Mouse (Mus musculus): ENCODE results near the gene Krtap3-1. TPM values are rescaled to one million over a fixed set of nuclear protein-coding genes. Genes with fewer than 3 reads are reported as not detected.

Gene Krtap3-1
- polyA plus RNA-seq, 1 experiment: not detected

DNA sequence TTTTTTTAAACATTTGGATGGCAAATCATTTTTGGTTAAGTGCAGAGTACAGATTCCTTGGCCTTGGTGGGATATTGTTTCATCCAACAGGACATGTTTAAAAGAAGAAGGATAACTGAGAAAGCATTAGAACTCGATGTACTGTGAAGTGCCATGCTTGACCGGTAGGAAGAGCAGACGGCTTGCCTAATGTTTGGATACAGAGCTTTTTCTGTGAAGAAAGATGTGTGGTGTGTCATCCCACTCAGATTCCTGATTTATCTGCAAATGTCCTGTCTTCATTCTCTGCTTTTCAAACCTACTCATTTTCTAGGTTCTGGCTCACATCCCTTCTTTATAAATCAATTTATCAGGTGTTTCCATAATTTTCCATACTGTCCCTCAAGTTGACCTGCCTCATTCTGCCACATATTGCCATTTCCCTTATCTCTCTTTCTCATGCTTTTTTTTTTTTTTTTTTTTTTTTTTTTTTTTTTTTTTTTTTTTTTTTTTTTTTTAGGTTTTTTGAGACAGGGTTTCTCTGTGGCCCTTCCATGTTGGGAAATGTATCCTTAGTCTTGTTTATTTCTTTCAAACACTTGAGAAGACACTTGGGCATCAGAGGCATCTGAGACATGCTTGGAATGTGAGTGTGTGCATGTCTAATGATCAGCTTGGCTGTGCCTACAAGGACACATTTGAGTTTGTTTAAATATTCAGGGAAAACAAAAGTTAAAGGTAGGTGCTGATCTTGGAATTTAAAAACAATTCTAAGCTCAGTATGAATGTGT, 8.3 kb downstream of the Krtap3-1 start:
- 84% methylated on average over 3 of the region's 3 CpGs for WGBS
- no peak for DNase-seq
- Histone ChIP-seq H3K4me1 (ENCODE audit: control insufficient read depth, insufficient read depth, low read length) (no peaks in the 10 kb centered on the region), H3K27ac (ENCODE audit: insufficient read depth, low read length) (no peak overlapping the region), H3K4me3 (replicated peaks; ENCODE audit: insufficient read depth, low read depth, low read length) (no peak overlapping the region), H3K27me3 (ENCODE audit: control insufficient read depth, insufficient read depth, low read length) (no peaks in the 10 kb centered on the region)
- TF ChIP-seq CTCF (IDR thresholded peaks at IDR 0.05; ENCODE audit: borderline replicate concordance, insufficient read depth, low read depth, low read length): no peak
- no peak for TF ChIP-seq POLR2A (IDR thresholded peaks at IDR 0.05; ENCODE audit: borderline replicate concordance, insufficient read depth, low read length)

- 33% methylated on average over 2 of the region's 2 CpGs for WGBS
- Histone ChIP-seq H3K4me3 (replicated peaks; ENCODE audit: insufficient read depth, low read depth, low read length) (no peak within 1 kb of the TSS), H3K27me3 (ENCODE audit: control insufficient read depth, insufficient read depth, low read length) (no peaks in the 10 kb centered on the region), H3K27ac (ENCODE audit: insufficient read depth, low read length) (no peak within 1 kb of the TSS), H3K4me1 (ENCODE audit: control insufficient read depth, insufficient read depth, low read length) (no peaks in the 10 kb centered on the region)
- no peak for TF ChIP-seq POLR2A (IDR thresholded peaks at IDR 0.05; ENCODE audit: borderline replicate concordance, insufficient read depth, low read length)
- TF ChIP-seq CTCF (IDR thresholded peaks at IDR 0.05; ENCODE audit: borderline replicate concordance, insufficient read depth, low read depth, low read length): no peak
- DNase-seq: no peak
Observed at GRCm38 (mm10) chr11:99556753-99557152, 9.7 kb downstream of the Krtap3-1 start, which contains the start of gene Krtap3-2. Gene Krtap3-2, minus strand, starts transcription at chr11:99556853.

DNA sequence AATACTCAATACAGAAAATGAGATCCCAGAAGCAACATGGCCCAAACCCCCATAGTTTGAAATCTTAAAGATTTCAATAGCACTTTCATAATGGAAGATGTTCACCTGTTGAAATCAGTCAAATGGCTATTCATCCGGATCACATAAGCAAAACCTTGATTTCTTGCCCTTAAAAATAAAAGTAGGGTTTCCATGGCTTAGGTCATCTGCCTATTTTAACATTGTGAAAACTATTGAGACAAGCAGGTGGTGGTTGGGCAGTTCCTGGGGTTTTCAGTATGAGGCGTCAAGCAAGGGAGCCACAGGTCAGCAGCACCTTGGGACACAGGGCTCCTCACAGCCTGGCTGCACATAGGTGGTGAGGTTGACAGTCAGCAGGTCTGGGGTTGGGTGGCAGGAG, 10.2 kb downstream of the Krtap3-1 start:
- Histone ChIP-seq H3K27ac (ENCODE audit: insufficient read depth, low read length) (no peak overlapping the region), H3K4me3 (replicated peaks; ENCODE audit: insufficient read depth, low read depth, low read length) (no peak overlapping the region), H3K4me1 (ENCODE audit: control insufficient read depth, insufficient read depth, low read length) (no peaks in the 10 kb centered on the region), H3K27me3 (ENCODE audit: control insufficient read depth, insufficient read depth, low read length) (no peaks in the 10 kb centered on the region)
- WGBS: 88% methylated on average over 2 of the region's 2 CpGs
- TF ChIP-seq POLR2A (IDR thresholded peaks at IDR 0.05; ENCODE audit: borderline replicate concordance, insufficient read depth, low read length) (no peak), CTCF (IDR thresholded peaks at IDR 0.05; ENCODE audit: borderline replicate concordance, insufficient read depth, low read depth, low read length) (no peak)
- DNase-seq: no peak

GRCm38 (mm10) chr11:99550765-99551164, 15.7 kb downstream of the Krtap3-1 start, which contains the start of gene Krtap3-3:
Gene Krtap3-3, minus strand, starts transcription at chr11:99550865.
- Histone ChIP-seq H3K27me3 (ENCODE audit: control insufficient read depth, insufficient read depth, low read length) (no peaks in the 10 kb centered on the region), H3K4me1 (ENCODE audit: control insufficient read depth, insufficient read depth, low read length) (no peaks in the 10 kb centered on the region), H3K27ac (ENCODE audit: insufficient read depth, low read length) (no peak within 1 kb of the TSS), H3K4me3 (replicated peaks; ENCODE audit: insufficient read depth, low read depth, low read length) (no peak within 1 kb of the TSS)
- no peak for TF ChIP-seq POLR2A (IDR thresholded peaks at IDR 0.05; ENCODE audit: borderline replicate concordance, insufficient read depth, low read length)
- TF ChIP-seq CTCF (IDR thresholded peaks at IDR 0.05; ENCODE audit: borderline replicate concordance, insufficient read depth, low read depth, low read length): no peak
- WGBS: 53% methylated on average over 4 of the region's 4 CpGs
- no peak for DNase-seq

DNA sequence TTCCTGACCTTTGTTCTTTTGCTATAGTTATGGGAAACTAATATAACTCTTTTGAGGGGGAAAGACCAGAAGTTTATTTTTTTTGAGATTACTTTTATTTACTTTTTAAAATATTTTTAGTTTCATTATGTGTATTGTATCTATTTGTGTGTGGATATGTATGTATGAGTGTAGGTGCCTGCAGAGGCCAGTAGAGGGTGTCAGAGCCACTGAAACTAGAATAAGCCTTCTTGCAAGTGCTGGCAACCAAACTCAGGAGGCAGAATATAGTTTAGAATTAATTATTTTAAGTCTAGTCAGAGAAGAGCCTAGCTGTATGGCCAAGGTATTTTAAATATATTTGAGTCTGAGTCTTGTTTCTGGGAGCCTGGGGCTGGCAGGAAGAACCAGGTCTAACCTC, 18.5 kb downstream of the Krtap3-1 start:
- Histone ChIP-seq H3K4me1 (ENCODE audit: control insufficient read depth, insufficient read depth, low read length) (no peaks in the 10 kb centered on the region), H3K4me3 (replicated peaks; ENCODE audit: insufficient read depth, low read depth, low read length) (no peak overlapping the region), H3K27ac (ENCODE audit: insufficient read depth, low read length) (no peak overlapping the region), H3K27me3 (ENCODE audit: control insufficient read depth, insufficient read depth, low read length) (no peaks in the 10 kb centered on the region)
- no peak for DNase-seq
- TF ChIP-seq CTCF (IDR thresholded peaks at IDR 0.05; ENCODE audit: borderline replicate concordance, insufficient read depth, low read depth, low read length): no peak
- TF ChIP-seq POLR2A (IDR thresholded peaks at IDR 0.05; ENCODE audit: borderline replicate concordance, insufficient read depth, low read length): no peak

DNA sequence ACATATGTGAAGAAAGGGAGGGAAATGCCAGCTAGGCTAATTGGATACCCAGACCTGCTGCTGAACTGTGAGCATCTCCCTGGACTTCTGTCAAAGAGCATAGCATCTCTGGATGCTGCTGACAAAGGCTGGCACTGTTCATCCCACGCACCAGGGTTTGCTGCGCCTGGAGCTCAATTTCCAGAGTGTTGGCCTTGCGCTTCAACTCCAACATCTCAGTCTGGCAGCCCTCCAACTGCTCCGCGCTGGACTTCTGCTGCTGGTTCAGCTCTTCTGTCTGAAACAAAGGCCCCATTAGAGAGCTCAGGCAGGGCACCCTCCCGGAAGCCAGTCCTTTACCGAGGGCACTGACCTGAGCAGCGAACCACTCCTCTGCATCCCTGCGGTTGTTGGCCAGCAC, 26.7 kb downstream of the Krtap3-1 start:
- H3K4me1 ChIP-seq (ENCODE audit: control insufficient read depth, insufficient read depth, low read length): peaks cover 7% of the 10 kb centered on the region
- 7% methylated on average over 9 of the region's 9 CpGs for WGBS
- no peaks in the 10 kb centered on the region for H3K27me3 ChIP-seq (ENCODE audit: control insufficient read depth, insufficient read depth, low read length)
- DNase-seq: peak; percentile 47 to 51
- no peak for TF ChIP-seq POLR2A (IDR thresholded peaks at IDR 0.05; ENCODE audit: borderline replicate concordance, insufficient read depth, low read length)
- TF ChIP-seq CTCF (IDR thresholded peaks at IDR 0.05; ENCODE audit: borderline replicate concordance, insufficient read depth, low read depth, low read length): no peak
- H3K27ac ChIP-seq (ENCODE audit: insufficient read depth, low read length): no peak overlapping the region
- H3K4me3 ChIP-seq (replicated peaks; ENCODE audit: insufficient read depth, low read depth, low read length): no peak overlapping the region

DNA sequence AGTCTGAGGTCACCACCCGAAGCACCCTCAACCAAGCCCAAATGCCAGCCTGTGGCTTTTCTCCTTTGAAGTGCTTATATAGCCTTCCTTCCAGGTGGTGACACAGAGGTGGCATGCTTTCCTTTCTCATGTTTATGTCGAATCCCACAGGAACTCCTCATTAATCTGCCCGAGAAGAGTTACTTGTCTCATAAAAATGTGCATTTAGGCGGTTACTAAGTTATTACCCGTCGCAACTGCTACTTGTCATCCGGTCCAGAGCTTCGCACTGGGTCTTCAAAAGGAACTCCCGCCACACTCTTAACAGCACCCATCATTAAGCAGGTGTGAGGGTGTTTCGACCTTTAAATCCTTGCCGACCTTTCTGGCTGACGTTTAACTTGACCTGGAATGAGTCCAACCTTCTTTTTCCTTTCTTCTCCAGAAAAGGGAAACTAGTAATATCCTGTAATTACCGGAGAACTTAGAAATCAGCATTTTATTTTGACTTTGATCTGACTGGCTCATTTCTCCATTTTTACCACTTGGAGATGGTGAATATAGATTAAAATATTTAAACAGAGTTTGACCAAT, 45.1 kb downstream of the Krtap3-1 start, which contains the start of gene Krt39:
Gene Krt39 (minus strand): TSS at position 51 of the 573 bp plus-strand sequence.
- H3K4me1 ChIP-seq (ENCODE audit: control insufficient read depth, insufficient read depth, low read length): no peaks in the 10 kb centered on the region
- 82% methylated on average over 13 of the region's 13 CpGs for WGBS
- no peak for DNase-seq
- H3K27ac ChIP-seq (ENCODE audit: insufficient read depth, low read length): no peak within 1 kb of the TSS
- TF ChIP-seq CTCF (IDR thresholded peaks at IDR 0.05; ENCODE audit: borderline replicate concordance, insufficient read depth, low read depth, low read length): no peak
- no peak for TF ChIP-seq POLR2A (IDR thresholded peaks at IDR 0.05; ENCODE audit: borderline replicate concordance, insufficient read depth, low read length)
- no peaks in the 10 kb centered on the region; the same call in 1 of the 2 replicates for H3K27me3 ChIP-seq (ENCODE audit: control insufficient read depth, insufficient read depth, low read length)
- no peak within 1 kb of the TSS for H3K4me3 ChIP-seq (replicated peaks; ENCODE audit: insufficient read depth, low read depth, low read length)

Other genes starting within 250 kb of the Krtap3-1 start
- 7.0 and 7.2 TPM in 2 replicates for gene Krt25, start 243.7 kb downstream of the Krtap3-1 start, polyA plus RNA-seq (2012; rRNA removed)
- gene Krt26, start 228.7 kb downstream of the Krtap3-1 start, polyA plus RNA-seq (2012; rRNA removed): 0.14 and 0.15 TPM in 2 replicates
- gene Krt27, start 215.5 kb downstream of the Krtap3-1 start, polyA plus RNA-seq (2012; rRNA removed): not detected in 2 replicates
- gene Krt28, start 191.7 kb downstream of the Krtap3-1 start, polyA plus RNA-seq (2012; rRNA removed): 2.5 and 2.6 TPM in 2 replicates
- 11.9 and 12.6 TPM in 2 replicates for gene Krt10, start 177.3 kb downstream of the Krtap3-1 start, polyA plus RNA-seq (2012; rRNA removed)
- 0.11 TPM in 1 of 2 replicates, not detected in the other for gene Krt12, start 144.4 kb downstream of the Krtap3-1 start, polyA plus RNA-seq (2012; rRNA removed)
- gene Krt20, start 128.5 kb downstream of the Krtap3-1 start, polyA plus RNA-seq (2012; rRNA removed): not detected in 2 replicates
- 0.06 and 0.08 TPM in 2 replicates for gene Krt23, start 73.5 kb downstream of the Krtap3-1 start, polyA plus RNA-seq (2012; rRNA removed)
- gene Krt39, start 45.3 kb downstream of the Krtap3-1 start, polyA plus RNA-seq (2012; rRNA removed): not detected in 2 replicates
- gene Krt40, start 23.5 kb downstream of the Krtap3-1 start, polyA plus RNA-seq (2012; rRNA removed): not detected in 2 replicates
- gene Krtap3-3, start 15.8 kb downstream of the Krtap3-1 start, polyA plus RNA-seq (2012; rRNA removed): not detected in 2 replicates
- gene Krtap3-2, start 9.8 kb downstream of the Krtap3-1 start, polyA plus RNA-seq (2012; rRNA removed): not detected in 2 replicates
- gene Gm11939, start 7.2 kb downstream of the Krtap3-1 start, polyA plus RNA-seq (2012; rRNA removed): not detected in 2 replicates
- gene Krtap1-5, start 14.4 kb upstream of the Krtap3-1 start, polyA plus RNA-seq (2012; rRNA removed): not detected in 2 replicates
- gene Krtap1-4, start 17.0 kb upstream of the Krtap3-1 start, polyA plus RNA-seq (2012; rRNA removed): not detected in 2 replicates
- gene Krtap1-3, start 24.7 kb upstream of the Krtap3-1 start, polyA plus RNA-seq (2012; rRNA removed): not detected in 2 replicates
- not detected in 2 replicates for gene Krtap9-3, start 31.5 kb upstream of the Krtap3-1 start, polyA plus RNA-seq (2012; rRNA removed)
- gene Gm11938, start 36.7 kb upstream of the Krtap3-1 start, polyA plus RNA-seq (2012; rRNA removed): not detected in 2 replicates
- gene Gm11937, start 43.6 kb upstream of the Krtap3-1 start, polyA plus RNA-seq (2012; rRNA removed): not detected in 2 replicates
- not detected in 2 replicates for gene Krtap2-4, start 48.2 kb upstream of the Krtap3-1 start, polyA plus RNA-seq (2012; rRNA removed)
- not detected in 2 replicates for gene Gm11562, start 53.8 kb upstream of the Krtap3-1 start, polyA plus RNA-seq (2012; rRNA removed)
- not detected in 2 replicates for gene Krtap4-1, start 61.6 kb upstream of the Krtap3-1 start, polyA plus RNA-seq (2012; rRNA removed)
- not detected in 2 replicates for gene Krtap4-2, start 68.5 kb upstream of the Krtap3-1 start, polyA plus RNA-seq (2012; rRNA removed)
- gene Krtap4-7, start 77.5 kb upstream of the Krtap3-1 start, polyA plus RNA-seq (2012; rRNA removed): not detected in 2 replicates
- not detected in 2 replicates for gene Gm11555, start 83.6 kb upstream of the Krtap3-1 start, polyA plus RNA-seq (2012; rRNA removed)
- gene Gm11563, start 92.3 kb upstream of the Krtap3-1 start, polyA plus RNA-seq (2012; rRNA removed): not detected in 2 replicates
- not detected in 2 replicates for gene Krtap4-6, start 99.3 kb upstream of the Krtap3-1 start, polyA plus RNA-seq (2012; rRNA removed)
- not detected in 2 replicates for gene Gm14190, start 124.1 kb upstream of the Krtap3-1 start, polyA plus RNA-seq (2012; rRNA removed)
- gene Gm14180, start 167.7 kb upstream of the Krtap3-1 start, polyA plus RNA-seq (2012; rRNA removed): not detected in 2 replicates
- not detected in 2 replicates for gene Gm11595, start 206.3 kb upstream of the Krtap3-1 start, polyA plus RNA-seq (2012; rRNA removed)
- gene Krtap4-8, start 214.1 kb upstream of the Krtap3-1 start, polyA plus RNA-seq (2012; rRNA removed): not detected in 2 replicates
- not detected in 2 replicates for gene Krtap4-9, start 218.6 kb upstream of the Krtap3-1 start, polyA plus RNA-seq (2012; rRNA removed)
- gene Gm11596, start 226.8 kb upstream of the Krtap3-1 start, polyA plus RNA-seq (2012; rRNA removed): not detected in 2 replicates
- gene Gm11569, start 232.3 kb upstream of the Krtap3-1 start, polyA plus RNA-seq (2012; rRNA removed): not detected in 2 replicates
- gene Gm11554, start 237.8 kb upstream of the Krtap3-1 start, polyA plus RNA-seq (2012; rRNA removed): not detected in 2 replicates
- gene Krtap4-13, start 243.3 kb upstream of the Krtap3-1 start, polyA plus RNA-seq (2012; rRNA removed): not detected in 2 replicates
- not detected in 2 replicates for gene Gm11564, start 249.0 kb upstream of the Krtap3-1 start, polyA plus RNA-seq (2012; rRNA removed)

All from cerebellum, adult 2 months (tissue).